Mouse (Mus musculus): ENCODE measurements at regions not wholly inside any gene's neighbourhood (a gene's known extent, or its start where the extent isn't known, plus 50 kb on each side); places are given as distances from the start of the nearest gene placed in this dataset.
A peak's percentile ranks its signal among the peaks of the same experiment; 100 is the strongest.

DNA sequence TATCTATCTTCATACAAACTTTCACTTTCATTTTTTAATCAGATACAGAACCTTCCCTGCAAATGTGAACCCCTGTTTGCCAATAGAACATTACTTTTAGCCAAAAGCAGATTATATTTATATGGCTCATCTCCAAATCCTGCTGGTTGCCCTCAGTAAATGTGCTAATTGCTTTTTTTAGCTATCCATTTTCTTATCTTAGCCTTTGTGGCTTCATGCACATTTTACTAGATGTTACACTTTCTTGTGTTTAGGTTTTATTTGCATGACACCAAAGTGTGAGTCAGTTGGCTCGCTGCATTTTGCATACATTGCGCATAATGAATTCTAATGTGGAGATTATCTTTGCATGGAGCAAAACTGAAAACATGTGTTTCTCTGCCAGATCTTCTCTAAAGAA is 211.3 kb upstream of the Ube2e3 start:
- DNase-seq (no peak), ATAC-seq (ENCODE audit: low FRiP score, low TSS enrichment) (no peak)

DNA sequence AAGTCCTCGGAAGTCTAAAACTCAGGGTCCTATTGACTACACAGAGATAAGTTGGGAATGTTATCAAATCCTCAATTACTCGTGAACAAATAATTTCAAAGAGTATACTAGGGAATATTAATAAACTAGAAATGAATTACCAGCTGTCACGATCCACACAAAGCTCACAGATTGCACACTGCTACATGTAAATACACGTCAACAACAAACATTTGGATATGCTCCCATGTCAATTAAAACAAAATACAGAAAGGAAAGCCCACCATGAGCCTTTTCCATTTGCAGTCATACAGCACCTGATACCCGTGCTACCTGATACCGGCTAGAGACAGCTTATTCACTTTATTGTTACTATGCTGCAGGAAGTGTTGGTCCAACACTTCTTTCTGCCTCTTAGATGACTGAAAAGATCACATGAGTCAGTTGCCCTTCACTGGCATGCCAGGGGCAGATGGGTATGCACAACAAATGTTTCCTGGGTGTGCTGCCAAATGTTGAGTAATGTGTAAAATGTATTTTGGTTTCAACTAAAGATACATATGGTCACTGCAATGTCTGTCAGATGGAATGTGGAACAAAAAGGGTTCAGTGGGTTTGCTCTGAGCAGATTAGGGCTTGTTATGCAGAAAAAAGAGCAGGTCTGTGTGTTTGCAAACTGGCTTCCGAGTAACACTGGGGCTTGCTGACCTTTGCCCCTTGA is 212.6 kb upstream of the Ube2e3 start:
- H3K27me3 ChIP-seq (ENCODE audit: control insufficient read depth, insufficient read depth, low read length), result no peaks in the 10 kb centered on the region
- H3K4me1 ChIP-seq (ENCODE audit: control insufficient read depth, insufficient read depth, low read length), result peaks cover 3% of the 10 kb centered on the region
- WGBS, result 78% methylated on average over 7 of the region's 7 CpGs
- no peak overlapping the region for H3K27ac ChIP-seq (replicated peaks; ENCODE audit: low read depth, low read length)
- H3K9me3 ChIP-seq (ENCODE audit: control insufficient read depth, low read length), result no peaks in the 10 kb centered on the region
- H3K4me2 ChIP-seq (ENCODE audit: low read length), result no peak overlapping the region
- DNase-seq (no peak), ATAC-seq (ENCODE audit: low FRiP score, low TSS enrichment) (no peak)
- no peaks in the 10 kb centered on the region for H3K36me3 ChIP-seq (ENCODE audit: control insufficient read depth, insufficient read depth, low read length)
- no peak overlapping the region for H3K9ac ChIP-seq (replicated peaks; ENCODE audit: low read length)
- no peak overlapping the region for H3K4me3 ChIP-seq (replicated peaks; ENCODE audit: low read depth, low read length)

More for the DNA sequence above, 211.3 kb upstream of the Ube2e3 start:
- no peak overlapping the region for H3K9ac ChIP-seq (replicated peaks; ENCODE audit: low read length)
- H3K4me2 ChIP-seq (ENCODE audit: low read length), result no peak overlapping the region
- H3K27me3 ChIP-seq (ENCODE audit: control insufficient read depth, insufficient read depth, low read length), result no peaks in the 10 kb centered on the region
- 63% methylated on average over 2 of the region's 2 CpGs for WGBS
- H3K4me3 ChIP-seq (replicated peaks; ENCODE audit: low read depth, low read length), result no peak overlapping the region
- H3K36me3 ChIP-seq (ENCODE audit: control insufficient read depth, insufficient read depth, low read length), result no peaks in the 10 kb centered on the region
- H3K4me1 ChIP-seq (ENCODE audit: control insufficient read depth, insufficient read depth, low read length), result peaks cover 3% of the 10 kb centered on the region
- no peak overlapping the region for H3K27ac ChIP-seq (replicated peaks; ENCODE audit: low read depth, low read length)
- no peaks in the 10 kb centered on the region for H3K9me3 ChIP-seq (ENCODE audit: control insufficient read depth, low read length)

DNA sequence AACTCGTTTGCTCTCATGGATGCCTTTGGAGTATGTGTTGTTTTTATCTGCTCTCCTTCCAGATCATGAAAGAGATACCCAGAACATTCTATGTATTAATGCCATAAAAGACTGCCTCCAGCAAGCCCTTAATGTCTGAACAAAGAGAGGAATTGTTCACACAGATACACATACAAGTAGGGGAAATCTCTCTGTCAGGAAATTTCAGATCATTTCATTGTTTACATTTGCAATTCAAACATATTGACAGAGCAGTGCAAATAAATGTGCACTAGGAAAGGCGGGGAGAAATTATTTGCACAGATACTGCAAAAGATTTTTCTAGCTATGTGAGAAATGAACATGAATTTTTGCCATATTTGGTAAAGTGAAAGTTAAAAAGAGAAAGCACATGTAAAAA is 216.4 kb upstream of the Ube2e3 start:
- Histone ChIP-seq H3K27me3 (ENCODE audit: control insufficient read depth, insufficient read depth, low read length) (no peaks in the 10 kb centered on the region), H3K4me2 (ENCODE audit: low read length) (no peak overlapping the region), H3K4me1 (ENCODE audit: control insufficient read depth, insufficient read depth, low read length) (no peaks in the 10 kb centered on the region), H3K9ac (replicated peaks; ENCODE audit: low read length) (no peak overlapping the region), H3K4me3 (replicated peaks; ENCODE audit: low read depth, low read length) (no peak overlapping the region), H3K27ac (replicated peaks; ENCODE audit: low read depth, low read length) (no peak overlapping the region), H3K9me3 (ENCODE audit: control insufficient read depth, low read length) (no peaks in the 10 kb centered on the region), H3K36me3 (ENCODE audit: control insufficient read depth, insufficient read depth, low read length) (no peaks in the 10 kb centered on the region)
- DNase-seq, result peak; percentile 9
- WGBS, result 58% methylated on average over 2 of the region's 2 CpGs
- no peak for ATAC-seq (ENCODE audit: low FRiP score, low TSS enrichment)

- DNase-seq (no peak), ATAC-seq (ENCODE audit: low FRiP score, low TSS enrichment) (no peak)
- H3K27ac ChIP-seq (replicated peaks; ENCODE audit: low read depth, low read length), result no peak overlapping the region
- H3K9me3 ChIP-seq (ENCODE audit: control insufficient read depth, low read length), result no peaks in the 10 kb centered on the region
- no peaks in the 10 kb centered on the region for H3K27me3 ChIP-seq (ENCODE audit: control insufficient read depth, insufficient read depth, low read length)
- no peaks in the 10 kb centered on the region for H3K4me1 ChIP-seq (ENCODE audit: control insufficient read depth, insufficient read depth, low read length)
- no peak overlapping the region for H3K4me2 ChIP-seq (ENCODE audit: low read length)
- H3K9ac ChIP-seq (replicated peaks; ENCODE audit: low read length), result no peak overlapping the region
- 80% methylated on average over 6 of the region's 6 CpGs for WGBS
- H3K36me3 ChIP-seq (ENCODE audit: control insufficient read depth, insufficient read depth, low read length), result no peaks in the 10 kb centered on the region
- no peak overlapping the region for H3K4me3 ChIP-seq (replicated peaks; ENCODE audit: low read depth, low read length)
These were observed 227.6 kb upstream of the Ube2e3 start for GRCm38 (mm10) chr2:78640361-78640760.

- DNase-seq (no peak), ATAC-seq (ENCODE audit: low FRiP score, low TSS enrichment) (no peak)
- Histone ChIP-seq H3K9me3 (ENCODE audit: control insufficient read depth, low read length) (no peaks in the 10 kb centered on the region), H3K27ac (replicated peaks; ENCODE audit: low read depth, low read length) (no peak overlapping the region), H3K4me2 (ENCODE audit: low read length) (no peak overlapping the region), H3K9ac (replicated peaks; ENCODE audit: low read length) (no peak overlapping the region), H3K4me3 (replicated peaks; ENCODE audit: low read depth, low read length) (no peak overlapping the region), H3K36me3 (ENCODE audit: control insufficient read depth, insufficient read depth, low read length) (no peaks in the 10 kb centered on the region), H3K4me1 (ENCODE audit: control insufficient read depth, insufficient read depth, low read length) (no peaks in the 10 kb centered on the region), H3K27me3 (ENCODE audit: control insufficient read depth, insufficient read depth, low read length) (no peaks in the 10 kb centered on the region)
- 78% methylated on average over 4 of the region's 4 CpGs for WGBS
These were observed 242.7 kb upstream of the Ube2e3 start for GRCm38 (mm10) chr2:78625264-78625663.

DNA sequence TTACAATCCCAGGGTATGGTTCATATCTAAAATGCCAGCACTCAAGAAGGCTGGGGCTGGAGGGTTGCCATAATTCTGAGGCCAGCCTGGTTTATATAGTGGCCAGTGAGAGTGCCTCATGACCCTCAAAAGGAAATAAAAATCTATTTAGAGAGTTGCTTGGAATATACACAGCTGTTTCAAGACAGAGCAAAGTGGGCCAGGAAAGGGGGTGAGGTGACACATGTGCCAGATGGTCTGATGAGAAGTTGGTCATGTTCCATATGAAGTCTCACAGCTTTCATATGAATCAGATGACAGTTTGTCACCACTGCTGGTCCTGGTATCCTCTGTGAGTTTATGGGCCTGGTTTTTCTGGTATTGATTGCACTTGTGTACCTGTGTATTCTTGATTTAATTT is 261.5 kb upstream of the Ube2e3 start:
- no peak overlapping the region for H3K4me3 ChIP-seq (replicated peaks; ENCODE audit: low read depth, low read length)
- H3K9me3 ChIP-seq (ENCODE audit: control insufficient read depth, low read length), result 0 out of 2 replicates have a peak, but pooled peaks cover 3% of the 10 kb centered on the region
- H3K27ac ChIP-seq (replicated peaks; ENCODE audit: low read depth, low read length), result no peak overlapping the region
- H3K9ac ChIP-seq (replicated peaks; ENCODE audit: low read length), result no peak overlapping the region
- ATAC-seq (ENCODE audit: low FRiP score, low TSS enrichment) (no peak), DNase-seq (no peak)
- H3K27me3 ChIP-seq (ENCODE audit: control insufficient read depth, insufficient read depth, low read length), result no peaks in the 10 kb centered on the region
- no peak overlapping the region for H3K4me2 ChIP-seq (ENCODE audit: low read length)
- no peaks in the 10 kb centered on the region for H3K36me3 ChIP-seq (ENCODE audit: control insufficient read depth, insufficient read depth, low read length)
- H3K4me1 ChIP-seq (ENCODE audit: control insufficient read depth, insufficient read depth, low read length), result no peaks in the 10 kb centered on the region

- H3K27me3 ChIP-seq (ENCODE audit: control insufficient read depth, insufficient read depth, low read length), result no peaks in the 10 kb centered on the region
These were observed 267.2 kb upstream of the Ube2e3 start for GRCm38 (mm10) chr2:78600753-78601152.

GRCm38 (mm10) chr2:78598039-78598438 is 269.9 kb upstream of the Ube2e3 start:
- no peaks in the 10 kb centered on the region for H3K4me1 ChIP-seq (ENCODE audit: control insufficient read depth, insufficient read depth, low read length)
- 91% methylated on average over 8 of the region's 8 CpGs for WGBS
- H3K4me3 ChIP-seq (replicated peaks; ENCODE audit: low read depth, low read length), result no peak overlapping the region
- no peak overlapping the region for H3K4me2 ChIP-seq (ENCODE audit: low read length)
- no peak overlapping the region for H3K9ac ChIP-seq (replicated peaks; ENCODE audit: low read length)
- no peaks in the 10 kb centered on the region for H3K27me3 ChIP-seq (ENCODE audit: control insufficient read depth, insufficient read depth, low read length)
- DNase-seq (no peak), ATAC-seq (ENCODE audit: low FRiP score, low TSS enrichment) (peak; percentile 53; the same call in 1 of the 2 replicates)
- H3K36me3 ChIP-seq (ENCODE audit: control insufficient read depth, insufficient read depth, low read length), result no peaks in the 10 kb centered on the region
- H3K27ac ChIP-seq (replicated peaks; ENCODE audit: low read depth, low read length), result no peak overlapping the region
- H3K9me3 ChIP-seq (ENCODE audit: control insufficient read depth, low read length), result no peaks in the 10 kb centered on the region

More at GRCm38 (mm10) chr2:78600753-78601152, 267.2 kb upstream of the Ube2e3 start:
- no peak for ATAC-seq (ENCODE audit: low FRiP score, low TSS enrichment)
- Histone ChIP-seq H3K36me3 (ENCODE audit: control insufficient read depth, insufficient read depth, low read length) (no peaks in the 10 kb centered on the region), H3K4me3 (replicated peaks; ENCODE audit: low read depth, low read length) (no peak overlapping the region), H3K9ac (replicated peaks; ENCODE audit: low read length) (no peak overlapping the region), H3K4me2 (ENCODE audit: low read length) (no peak overlapping the region), H3K4me1 (ENCODE audit: control insufficient read depth, insufficient read depth, low read length) (no peaks in the 10 kb centered on the region), H3K27ac (replicated peaks; ENCODE audit: low read depth, low read length) (no peak overlapping the region), H3K9me3 (ENCODE audit: control insufficient read depth, low read length) (no peaks in the 10 kb centered on the region)
- WGBS, result 87% methylated on average over 2 of the region's 2 CpGs
- no peak for DNase-seq

GRCm38 (mm10) chr2:78596251-78596650 is 271.7 kb upstream of the Ube2e3 start:
- DNase-seq (no peak), ATAC-seq (ENCODE audit: low FRiP score, low TSS enrichment) (no peak)
- no peak overlapping the region for H3K9ac ChIP-seq (replicated peaks; ENCODE audit: low read length)
- WGBS, result 60% methylated on average over 2 of the region's 2 CpGs
- no peak overlapping the region for H3K27ac ChIP-seq (replicated peaks; ENCODE audit: low read depth, low read length)
- H3K9me3 ChIP-seq (ENCODE audit: control insufficient read depth, low read length), result no peaks in the 10 kb centered on the region
- H3K36me3 ChIP-seq (ENCODE audit: control insufficient read depth, insufficient read depth, low read length), result no peaks in the 10 kb centered on the region
- H3K4me3 ChIP-seq (replicated peaks; ENCODE audit: low read depth, low read length), result no peak overlapping the region
- H3K4me2 ChIP-seq (ENCODE audit: low read length), result no peak overlapping the region
- H3K4me1 ChIP-seq (ENCODE audit: control insufficient read depth, insufficient read depth, low read length), result no peaks in the 10 kb centered on the region
- no peaks in the 10 kb centered on the region for H3K27me3 ChIP-seq (ENCODE audit: control insufficient read depth, insufficient read depth, low read length)
